Mouse (Mus musculus) left cerebral cortex, postnatal 14 days (tissue): ENCODE measurements around the gene Gm21650. TPM values are rescaled to one million over a fixed set of nuclear protein-coding genes. Genes with fewer than 3 reads are reported as not detected.
"Not testable (repeated sequence)": the region's sequence is repeated elsewhere in the genome, so short reads cannot be mapped to it uniquely, and the experiment has no call there.

Experiments
- DNase-seq, 2 experiments: peaks; one replicate each; pipeline ENCODE4 v3.0.0; 2021 to 2022; ENCODE audit warnings: low spot score in 2 of 2, mixed read lengths in 1 of 2
- intact Hi-C: fragments of 180-260 bp; cut with DNase I; formaldehyde crosslinking; loops from one replicate; pipeline ENCODE4 v1.15.1; 2025
- long read RNA-seq, 2 experiments: library from polyadenylated mRNA; stranded (forward); transcript quantifications; one replicate each; pipeline ENCODE4 v2.0.0; 2021
- total RNA-seq, 2 experiments: library from RNA; stranded (reverse); gene quantifications; 2 replicates each; pipeline ENCODE4 v1.2.3; 2021

Gene Gm21650
- total RNA-seq, result not detected
- long read RNA-seq, experiment 1, result 0 reads
- long read RNA-seq, experiment 2, result 0 reads

- intact Hi-C loops, DNase-seq: not testable (repeated sequence)
Observed at GRCm38 (mm10) chrY:77692508-77692907, at the start of gene Gm21650. Gene Gm21650 (plus strand): TSS chrY:77692808.
